ENCODE assay signal across 22 mouse cellular contexts in the genomic region with DNA sequence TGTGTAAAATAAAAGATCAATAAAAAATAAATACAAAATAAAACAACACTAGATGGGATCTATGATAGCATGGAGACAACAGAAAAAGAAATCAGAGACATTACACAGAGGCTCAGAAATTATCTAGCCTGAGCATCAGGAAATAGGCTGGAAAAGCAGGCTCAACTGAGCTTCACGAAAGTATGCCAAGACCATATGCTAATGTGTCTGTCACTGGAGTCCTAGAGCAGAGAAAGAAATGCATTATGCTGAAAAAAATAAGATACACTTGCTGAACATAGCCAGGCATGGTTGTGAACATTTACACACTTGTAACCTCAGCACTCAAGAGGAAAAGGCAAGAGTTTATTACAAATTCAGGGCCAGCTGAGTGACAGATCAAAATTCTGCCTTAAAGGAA. TPM values are rescaled to one million over a fixed set of nuclear protein-coding genes. Genes with fewer than 3 reads are reported as not detected.
"Had no signal": no experiment of that assay in that cellular context is flagged by ENCODE, and none has a peak within 500 bp of the region (broad histone marks: within the 10 kb centered on the region; RNA-seq: fewer than 3 reads in every experiment).

No protein-coding gene starts in this region.

- H3K9me3 ChIP-seq: limb, embryonic 12.5 days; limb, embryonic 15.5 days; midbrain, embryonic 12.5 days; midbrain, embryonic 15.5 days; neural tube, embryonic 12.5 days; neural tube, embryonic 15.5 days had no signal

- H3K4me2 ChIP-seq: limb, embryonic 12.5 days; limb, embryonic 15.5 days; liver, embryonic 11.5 days; lung, embryonic 14.5 days; midbrain, embryonic 12.5 days; midbrain, embryonic 15.5 days; neural tube, embryonic 12.5 days; neural tube, embryonic 15.5 days had no signal

- H3K27me3 ChIP-seq: limb, embryonic 12.5 days; limb, embryonic 15.5 days; midbrain, embryonic 12.5 days; midbrain, embryonic 15.5 days; neural tube, embryonic 12.5 days; neural tube, embryonic 15.5 days had no signal

- H3K27ac ChIP-seq: limb, embryonic 12.5 days; limb, embryonic 15.5 days; liver, embryonic 14.5 days; macrophage; midbrain, embryonic 12.5 days; midbrain, embryonic 15.5 days; neural tube, embryonic 12.5 days; neural tube, embryonic 15.5 days had no signal

- H3K4me3 ChIP-seq: limb, embryonic 12.5 days; limb, embryonic 15.5 days; midbrain, embryonic 12.5 days; midbrain, embryonic 15.5 days; neural tube, embryonic 12.5 days; neural tube, embryonic 15.5 days had no signal

- H3K9ac ChIP-seq: limb, embryonic 12.5 days; limb, embryonic 15.5 days; liver, embryonic 14.5 days; liver, postnatal 0 days; lung, embryonic 14.5 days; midbrain, embryonic 12.5 days; midbrain, embryonic 15.5 days; neural tube, embryonic 12.5 days; neural tube, embryonic 15.5 days had no signal

- DNase-seq: kidney, postnatal 14 days; kidney, postnatal 4 days; left cerebral cortex, postnatal 4 days; liver, postnatal 0 days; lung, embryonic 14.5 days; right cerebral cortex, adult 18-20 months; right cerebral cortex, postnatal 14 days; spleen, adult 18-20 months; thymus, adult 18-20 months; thymus, postnatal 36 days had no signal

- ATAC-seq: liver, postnatal 0 days; lung, postnatal 0 days; midbrain, embryonic 15.5 days had no signal

- H3K4me1 ChIP-seq: limb, embryonic 12.5 days; limb, embryonic 15.5 days; midbrain, embryonic 12.5 days; midbrain, embryonic 15.5 days; neural tube, embryonic 12.5 days; neural tube, embryonic 15.5 days had no signal

RNA-seq across cellular contexts. Expression of gene Stmn3, which starts 34.3 kb away (rescaled TPM):
- total RNA-seq: megakaryocyte, adult 5-6 weeks had no signal
- polyA plus RNA-seq: liver, postnatal 0 days; macrophage; testis, adult 2 months had no signal
